Mouse (Mus musculus): ENCODE data around the gene Cnot6.
A peak's percentile ranks its signal among the peaks of the same experiment; 100 is the strongest.

The Cnot6 gene

GRCm38 (mm10) chr11:49654651-49655050 lies 57.9 kb downstream of the Cnot6 start:
- DNase-seq (ENCODE audit: low read depth) = no peak

- no peak for DNase-seq (ENCODE audit: low read depth)
Observed at GRCm38 (mm10) chr11:49653079-49653408, 59.5 kb downstream of the Cnot6 start.

GRCm38 (mm10) chr11:49652401-49653078 lies 60.0 kb downstream of the Cnot6 start:
- peak; percentile 80 for DNase-seq (ENCODE audit: low read depth)

- DNase-seq (ENCODE audit: low read depth) = no peak
Observed at GRCm38 (mm10) chr11:49651762-49652322, 60.7 kb downstream of the Cnot6 start.

GRCm38 (mm10) chr11:49650994-49651761 lies 61.3 kb downstream of the Cnot6 start:
- DNase-seq (ENCODE audit: low read depth) = peak; percentile 32

GRCm38 (mm10) chr11:49650113-49650993 lies 62.2 kb downstream of the Cnot6 start:
- peak; percentile 56 for DNase-seq (ENCODE audit: low read depth)

- no peak for DNase-seq (ENCODE audit: low read depth)
Observed at GRCm38 (mm10) chr11:49645677-49646076, 66.8 kb downstream of the Cnot6 start.

GRCm38 (mm10) chr11:49636449-49636848 lies 76.1 kb downstream of the Cnot6 start:
- no peak for DNase-seq (ENCODE audit: low read depth)

GRCm38 (mm10) chr11:49635671-49636070 lies 76.9 kb downstream of the Cnot6 start:
- DNase-seq (ENCODE audit: low read depth) = no peak

GRCm38 (mm10) chr11:49634101-49634500 lies 78.4 kb downstream of the Cnot6 start:
- no peak for DNase-seq (ENCODE audit: low read depth)

- no peak for DNase-seq (ENCODE audit: low read depth)
Observed at GRCm38 (mm10) chr11:49632256-49632655, 80.3 kb downstream of the Cnot6 start.

GRCm38 (mm10) chr11:49631154-49631553 lies 81.4 kb downstream of the Cnot6 start:
- no peak for DNase-seq (ENCODE audit: low read depth)

GRCm38 (mm10) chr11:49626748-49627147 lies 85.8 kb downstream of the Cnot6 start:
- no peak for DNase-seq (ENCODE audit: low read depth)

GRCm38 (mm10) chr11:49625863-49626262 lies 86.7 kb downstream of the Cnot6 start:
- no peak for DNase-seq (ENCODE audit: low read depth)

GRCm38 (mm10) chr11:49624156-49624555 lies 88.4 kb downstream of the Cnot6 start:
- no peak for DNase-seq (ENCODE audit: low read depth)

GRCm38 (mm10) chr11:49621953-49622352 lies 90.6 kb downstream of the Cnot6 start:
- no peak for DNase-seq (ENCODE audit: low read depth)

All from c-Kit-positive CD71-negative TER-119-negative erythroid progenitor cells, embryonic 14.5 days (primary cell).